Mouse (Mus musculus) olfactory bulb, adult 2 months (tissue): ENCODE results near the gene Mast4. TPM values are rescaled to one million over a fixed set of nuclear protein-coding genes. Genes with fewer than 3 reads are reported as not detected.

Source experiments
- H3K27ac ChIP-seq: fragments of 200-500 bp; 2 replicates; pipeline ENCODE4 v1.5.1; 2012; ENCODE audit warnings: low read depth, low read length; ENCODE audit not compliant: insufficient read depth
- H3K4me1 ChIP-seq: fragments of 200-500 bp; 2 replicates; pipeline ENCODE4 v1.6.1; 2012; ENCODE audit warnings: low read length; ENCODE audit not compliant: control insufficient read depth, insufficient read depth
- H3K4me3 ChIP-seq: fragments of 200-500 bp; 2 replicates; pipeline ENCODE4 v1.5.1; 2012; ENCODE audit warnings: mild to moderate bottlenecking, low read depth, low read length, moderate library complexity; ENCODE audit not compliant: insufficient read depth
- CTCF ChIP-seq: fragments of 200-500 bp; IDR thresholded peaks from 2 replicates; pipeline ENCODE4 v1.5.1; 2012; ENCODE audit warnings: low read depth, mild to moderate bottlenecking, low read length, moderate library complexity; ENCODE audit not compliant: insufficient read depth
- POLR2A ChIP-seq: fragments of 200-500 bp; IDR thresholded peaks from 2 replicates; pipeline ENCODE4 v1.6.1; 2012; ENCODE audit warnings: mild to moderate bottlenecking, low read depth, low read length, moderate library complexity; ENCODE audit not compliant: insufficient read depth
- WGBS: fragments of 180-500 bp; shearing (Covaris S2); methylation state at CpG from one replicate; pipeline ENCODE4 v1.1.7; 2018; 5-methylcytosine and 5-hydroxymethylcytosine counted together
- polyA plus RNA-seq: library from polyadenylated mRNA; stranded (reverse); fragments of >200 nt; gene quantifications from 2 replicates; pipeline ENCODE4 v1.2.4, GENCODE M21; 2012; ENCODE audit warnings: low replicate concordance; ENCODE audit not compliant: missing spikeins, insufficient read depth, insufficient read length

Mast4 gene
- polyA plus RNA-seq, 1 experiment, result not detected

DNA sequence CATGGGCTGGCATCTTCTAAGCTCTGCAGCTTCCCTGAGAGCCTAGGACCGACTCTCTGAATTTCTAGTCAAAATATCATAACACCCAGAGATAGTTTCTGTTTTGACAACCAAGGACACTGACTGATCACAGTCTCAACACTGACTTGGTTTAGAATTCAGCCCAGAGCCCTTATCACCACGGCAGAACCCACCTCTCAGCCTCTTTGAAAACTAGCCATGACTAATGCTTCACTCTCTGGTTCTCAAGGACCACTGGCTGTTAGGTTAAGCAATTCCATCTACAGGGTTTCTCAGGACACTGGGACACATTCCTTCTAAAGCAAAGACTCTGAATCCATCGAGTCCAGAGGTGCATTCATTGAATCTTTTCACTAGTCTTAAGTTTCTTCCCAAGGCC, 79.4 kb downstream of the Mast4 start:
- 87% methylated on average over 3 of the region's 3 CpGs for WGBS
- Histone ChIP-seq H3K4me1 (no peaks in the 10 kb centered on the region), H3K27ac (no peak overlapping the region), H3K4me3 (no peak overlapping the region)
- no peak for TF ChIP-seq CTCF
- no peak for TF ChIP-seq POLR2A

DNA sequence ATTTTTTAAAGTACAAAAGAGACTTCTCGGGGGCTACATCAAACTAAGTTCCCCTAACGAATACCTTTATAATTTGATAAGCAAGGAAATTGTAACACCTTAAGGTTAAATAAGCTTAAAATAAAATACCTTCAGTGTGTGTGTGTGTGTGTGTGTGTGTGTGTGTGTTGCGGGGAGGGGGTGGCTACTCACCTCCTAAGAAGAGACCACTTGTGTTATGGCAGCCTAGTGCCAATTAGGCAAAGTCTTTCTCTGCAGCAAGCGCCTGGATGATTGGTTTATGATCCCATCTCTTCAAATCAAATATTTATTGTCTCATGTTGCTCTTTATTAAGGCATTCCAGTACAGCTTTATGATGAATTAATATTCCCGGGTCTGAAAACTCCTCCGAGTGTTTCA, 81.2 kb downstream of the Mast4 start:
- H3K27ac ChIP-seq, result no peak overlapping the region
- H3K4me1 ChIP-seq, result peaks cover 2% of the 10 kb centered on the region; the same call in 1 of the 2 replicates
- TF ChIP-seq CTCF, result no peak
- TF ChIP-seq POLR2A, result no peak
- 85% methylated on average over 6 of the region's 6 CpGs for WGBS
- H3K4me3 ChIP-seq, result no peak overlapping the region

DNA sequence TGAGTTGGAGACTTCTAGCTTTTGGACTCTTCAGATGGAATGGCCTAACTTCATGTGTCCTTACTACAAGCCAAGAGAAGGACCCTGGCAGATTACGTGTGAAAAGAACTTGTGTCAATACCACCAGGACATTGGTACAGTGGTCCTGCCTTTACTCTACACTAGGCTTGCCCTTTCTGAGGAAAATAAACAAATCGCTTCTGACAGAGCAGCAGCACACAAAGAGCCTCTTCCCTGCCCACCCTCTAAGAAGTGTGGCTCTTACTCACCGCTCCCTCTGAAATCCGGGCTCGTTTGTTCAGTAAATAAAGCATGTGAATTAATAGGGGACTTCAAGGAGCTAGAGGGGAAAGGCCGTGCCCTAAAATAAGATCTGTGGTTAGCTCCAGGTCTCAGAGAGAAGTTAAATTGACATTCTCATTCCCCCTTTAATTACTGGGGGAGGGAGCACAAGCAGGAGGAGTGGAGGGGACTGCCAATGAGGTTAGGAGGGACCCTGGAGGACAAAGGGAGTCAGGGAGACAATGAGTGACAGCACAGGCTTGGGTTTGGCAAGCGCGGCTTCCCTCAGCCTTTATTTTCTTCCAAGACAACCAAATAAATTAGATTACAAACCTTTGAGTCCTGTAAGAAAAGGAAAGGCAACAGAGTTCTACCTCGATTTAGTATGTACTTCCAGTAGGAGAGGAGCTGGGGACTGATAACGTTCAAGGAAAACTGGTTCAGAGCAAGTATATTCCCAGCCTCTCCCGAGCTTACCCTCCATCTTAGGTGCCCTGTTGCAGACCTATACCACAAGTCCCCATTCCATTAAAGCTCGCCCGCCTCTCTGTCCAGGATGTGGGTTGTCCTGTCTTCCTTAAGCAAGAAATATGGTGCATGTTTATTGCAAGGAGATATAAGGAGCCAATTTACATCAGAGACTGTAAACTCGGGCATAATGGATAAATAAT, 85.9 kb downstream of the Mast4 start:
- 53% methylated on average over 14 of the region's 14 CpGs for WGBS
- TF ChIP-seq POLR2A (no peak), CTCF (no peak)
- Histone ChIP-seq H3K4me1 (peaks cover 2% of the 10 kb centered on the region), H3K4me3 (no peak overlapping the region), H3K27ac (no peak overlapping the region)

DNA sequence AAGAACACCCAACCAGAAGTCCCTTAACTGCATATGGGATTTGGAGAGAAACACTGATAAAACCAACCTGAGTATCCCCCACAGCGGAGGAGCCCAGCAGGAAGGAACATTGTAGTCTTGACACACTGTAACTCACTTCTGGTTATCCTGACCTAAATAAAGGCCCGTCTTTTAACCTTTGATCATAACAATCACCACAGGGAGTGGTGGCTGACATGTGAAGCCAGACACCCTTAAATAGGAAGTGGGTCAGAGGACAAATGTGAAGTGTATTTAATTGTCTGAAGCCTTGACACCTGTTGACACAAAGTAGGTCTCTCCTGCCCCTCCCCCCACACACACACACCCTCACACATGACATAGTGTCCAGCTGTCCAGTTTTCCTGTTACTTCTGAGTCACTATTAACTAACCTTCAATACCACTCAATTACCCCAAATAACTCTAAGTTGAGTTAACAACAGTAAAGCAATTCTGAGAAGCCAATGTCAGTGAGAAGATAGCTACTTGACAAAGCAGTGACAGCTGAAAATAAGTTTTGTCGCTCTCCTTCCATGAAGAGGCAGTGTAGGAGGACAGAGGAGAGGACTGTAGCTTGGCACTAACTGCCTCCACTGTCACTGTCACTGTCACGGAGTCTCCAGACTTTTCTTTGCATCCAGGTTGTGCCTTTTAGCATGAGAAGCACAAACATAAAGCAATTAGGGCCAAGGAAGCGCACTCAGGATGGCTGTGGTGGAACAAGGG, 87.2 kb downstream of the Mast4 start:
- Histone ChIP-seq H3K27ac (no peak overlapping the region), H3K4me1 (peaks cover 2% of the 10 kb centered on the region), H3K4me3 (no peak overlapping the region)
- TF ChIP-seq POLR2A, result no peak
- TF ChIP-seq CTCF, result no peak
- WGBS, result 90% methylated on average over 5 of the region's 5 CpGs

DNA sequence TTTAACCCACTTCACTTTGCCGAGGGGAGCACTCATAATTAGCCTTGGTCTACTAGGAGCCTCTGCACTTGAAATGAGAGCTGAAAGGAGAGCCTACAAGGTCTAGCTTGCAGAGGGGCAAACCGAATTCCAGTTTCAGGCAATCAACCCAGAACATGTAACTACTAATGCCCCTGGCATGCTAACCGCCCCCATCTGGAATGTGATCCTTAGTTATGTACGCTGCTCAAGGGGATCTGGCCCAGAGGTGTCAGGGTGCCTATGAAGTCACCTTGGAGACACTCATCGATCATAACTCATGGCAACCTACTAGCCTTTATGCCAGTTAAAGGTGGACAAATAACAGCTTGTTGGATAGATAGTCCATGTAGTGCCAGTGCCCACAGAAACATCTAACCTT, 88.9 kb downstream of the Mast4 start:
- Histone ChIP-seq H3K4me1 (peaks cover 2% of the 10 kb centered on the region), H3K4me3 (no peak overlapping the region), H3K27ac (no peak overlapping the region)
- WGBS, result 97% methylated on average over 5 of the region's 5 CpGs
- TF ChIP-seq CTCF, result no peak
- no peak for TF ChIP-seq POLR2A

DNA sequence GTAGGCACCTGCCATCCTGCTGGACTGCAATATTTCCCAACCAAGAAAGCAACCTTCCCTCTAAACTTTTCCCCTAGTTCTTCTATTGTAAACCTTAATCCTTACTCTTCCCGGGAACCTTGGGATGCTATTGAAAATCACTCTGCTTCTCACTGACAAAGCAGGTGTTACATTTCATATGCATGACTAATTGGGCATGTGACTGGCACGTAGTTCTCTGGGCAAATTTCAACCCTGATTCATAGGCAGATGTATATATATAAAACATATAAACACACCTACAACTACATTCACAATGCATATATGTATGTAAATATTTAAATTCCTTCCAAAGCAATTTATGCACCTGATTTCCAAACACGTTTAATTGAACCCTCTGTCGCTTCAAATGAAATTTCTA, 90.2 kb downstream of the Mast4 start:
- WGBS, result 63% methylated on average over 4 of the region's 4 CpGs
- no peak overlapping the region for H3K27ac ChIP-seq
- no peak overlapping the region for H3K4me3 ChIP-seq
- TF ChIP-seq POLR2A, result no peak
- no peak for TF ChIP-seq CTCF
- H3K4me1 ChIP-seq, result peaks cover 2% of the 10 kb centered on the region

DNA sequence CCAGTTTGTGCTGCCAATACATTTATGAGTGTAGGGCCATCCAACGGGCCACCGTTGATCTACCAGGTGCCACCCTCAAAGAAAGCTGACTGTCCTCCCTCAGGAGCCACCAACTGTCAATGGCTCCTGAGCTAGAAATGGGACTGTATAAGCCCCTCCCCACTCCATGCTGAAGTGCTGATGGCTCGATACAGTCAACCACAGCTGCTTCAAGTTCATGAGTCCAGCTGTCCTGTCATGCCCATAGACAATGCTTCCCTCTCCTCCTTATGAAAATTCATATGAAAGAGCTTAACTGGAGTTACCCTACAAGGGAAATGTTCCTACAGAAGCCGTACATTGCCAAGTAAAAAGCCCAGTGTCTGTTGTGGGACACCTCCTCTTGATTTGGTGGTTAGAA, 93.2 kb downstream of the Mast4 start:
- Histone ChIP-seq H3K27ac (no peak overlapping the region), H3K4me1 (no peaks in the 10 kb centered on the region), H3K4me3 (no peak overlapping the region)
- no peak for TF ChIP-seq CTCF
- no peak for TF ChIP-seq POLR2A
- WGBS, result 95% methylated on average over 4 of the region's 4 CpGs

DNA sequence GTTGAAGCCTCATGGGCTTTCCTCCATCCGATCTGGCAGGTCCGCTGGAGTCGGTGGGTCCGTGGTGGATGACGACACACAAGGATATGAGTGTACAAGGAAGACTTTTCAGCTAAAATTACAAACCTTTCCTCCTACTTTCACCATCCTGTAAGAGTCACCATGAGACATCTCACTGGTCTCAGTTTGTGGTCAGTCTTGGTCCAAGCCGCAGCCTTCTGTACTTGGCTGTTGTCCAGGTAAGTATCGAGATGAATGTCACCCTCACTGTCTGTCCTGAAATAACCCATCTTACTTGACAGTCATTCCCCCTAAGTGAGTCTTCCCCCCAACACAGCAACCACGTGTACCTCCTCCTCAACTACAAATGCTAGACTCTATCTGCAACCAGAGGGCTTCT, 94.6 kb downstream of the Mast4 start:
- Histone ChIP-seq H3K27ac (no peak overlapping the region), H3K4me1 (no peaks in the 10 kb centered on the region), H3K4me3 (no peak overlapping the region)
- WGBS, result 94% methylated on average over 8 of the region's 8 CpGs
- TF ChIP-seq CTCF (no peak), POLR2A (no peak)
